Mouse (Mus musculus) kidney, postnatal 10 days (tissue): ENCODE data around the gene Wdr27.
"Not testable (repeated sequence)": the region's sequence is repeated elsewhere in the genome, so short reads cannot be mapped to it uniquely, and the experiment has no call there.

Experiments used
- DNase-seq: peaks from one replicate; pipeline ENCODE4 v3.0.0; 2021; ENCODE audit warnings: mixed read lengths

Wdr27 gene

DNA sequence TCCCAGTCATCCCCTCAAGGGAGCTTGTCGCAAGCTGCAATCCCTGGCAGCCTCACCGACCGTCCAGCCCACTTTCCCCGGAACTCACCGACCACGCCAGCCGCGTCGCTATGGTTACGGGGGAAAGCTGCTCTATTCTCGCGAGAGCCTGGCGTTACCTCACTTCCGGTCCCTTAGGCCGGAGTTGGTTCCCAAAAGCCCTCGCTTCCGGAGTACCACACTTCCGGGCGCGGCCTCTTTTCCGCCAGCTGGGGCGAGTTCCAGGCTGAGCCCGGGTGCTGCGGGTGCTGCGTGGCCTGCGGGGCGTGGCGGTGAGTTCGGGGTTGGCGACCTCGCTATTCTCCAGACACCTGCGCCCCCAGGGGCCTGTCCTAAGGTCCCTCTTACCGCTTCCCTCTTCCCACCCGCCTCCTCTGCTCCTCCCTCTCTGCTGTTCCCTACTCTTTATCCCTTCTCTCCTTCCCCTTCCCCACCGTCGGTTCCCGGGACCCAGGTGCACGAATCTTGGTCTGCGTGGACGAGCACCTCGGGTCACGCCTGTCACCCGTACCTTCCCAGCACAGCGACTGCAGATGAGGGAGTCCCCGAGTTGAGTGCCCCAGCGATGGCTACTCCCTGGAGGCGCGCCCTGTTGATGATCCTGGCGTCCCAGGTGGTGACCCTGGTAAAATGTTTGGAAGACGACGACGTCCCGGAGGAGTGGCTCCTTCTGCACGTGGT, at the start of gene Wdr27, which contains the start of gene 1600012H06Rik:
TSS of gene Wdr27 (minus strand) at position 150 of the 720 bp plus-strand sequence.
TSS of gene 1600012H06Rik (plus strand) at position 176 of the 720 bp plus-strand sequence.
- peak; percentile 100 for DNase-seq

GRCm38 (mm10) chr17:14992522-14993138, 49.7 kb upstream of the Wdr27 start:
- DNase-seq: not testable (repeated sequence)

GRCm38 (mm10) chr17:14990116-14990702, 47.3 kb upstream of the Wdr27 start:
- DNase-seq: peak; percentile 2

- DNase-seq: not testable (repeated sequence)
These were observed 35.5 kb upstream of the Wdr27 start, which contains the start of the genes 9030025P20Rik and Gm3417 for GRCm38 (mm10) chr17:14978362-14979038. Gene 9030025P20Rik (plus strand): TSS chr17:14978468. Gene Gm3417 (minus strand): TSS chr17:14978790.

DNA sequence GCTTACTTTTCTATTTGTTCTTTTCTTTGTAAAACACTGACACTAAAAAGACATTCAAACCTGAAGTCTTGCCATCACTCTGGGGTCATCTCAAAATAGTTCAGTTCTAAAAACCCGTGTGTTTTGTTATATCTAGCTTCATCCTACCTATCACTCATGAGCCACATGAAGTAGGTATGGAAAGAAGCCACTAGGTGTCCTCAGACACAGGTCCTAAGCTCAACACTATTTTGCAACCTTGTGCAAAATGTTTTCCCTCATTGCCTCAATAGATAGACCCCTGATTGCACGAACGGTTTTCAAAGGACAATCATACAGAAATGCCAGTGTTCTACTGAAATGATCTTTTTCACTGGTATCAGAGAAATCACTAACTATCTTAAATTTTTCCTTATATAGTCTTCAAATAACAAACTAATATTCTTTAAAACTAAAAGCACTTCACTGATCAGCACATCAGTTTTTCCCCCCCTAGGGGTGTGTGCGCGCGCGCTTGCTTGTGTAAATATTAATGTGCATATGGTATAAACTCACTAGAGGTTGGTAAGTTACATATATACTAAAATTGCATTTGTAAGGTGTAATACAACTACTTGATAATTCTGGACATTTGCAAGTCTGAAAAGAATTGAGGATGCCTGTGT, 34.9 kb upstream of the Wdr27 start:
- not testable (repeated sequence) for DNase-seq

- DNase-seq: not testable (repeated sequence)
These were observed 25.5 kb upstream of the Wdr27 start for GRCm38 (mm10) chr17:14968373-14968913.

DNA sequence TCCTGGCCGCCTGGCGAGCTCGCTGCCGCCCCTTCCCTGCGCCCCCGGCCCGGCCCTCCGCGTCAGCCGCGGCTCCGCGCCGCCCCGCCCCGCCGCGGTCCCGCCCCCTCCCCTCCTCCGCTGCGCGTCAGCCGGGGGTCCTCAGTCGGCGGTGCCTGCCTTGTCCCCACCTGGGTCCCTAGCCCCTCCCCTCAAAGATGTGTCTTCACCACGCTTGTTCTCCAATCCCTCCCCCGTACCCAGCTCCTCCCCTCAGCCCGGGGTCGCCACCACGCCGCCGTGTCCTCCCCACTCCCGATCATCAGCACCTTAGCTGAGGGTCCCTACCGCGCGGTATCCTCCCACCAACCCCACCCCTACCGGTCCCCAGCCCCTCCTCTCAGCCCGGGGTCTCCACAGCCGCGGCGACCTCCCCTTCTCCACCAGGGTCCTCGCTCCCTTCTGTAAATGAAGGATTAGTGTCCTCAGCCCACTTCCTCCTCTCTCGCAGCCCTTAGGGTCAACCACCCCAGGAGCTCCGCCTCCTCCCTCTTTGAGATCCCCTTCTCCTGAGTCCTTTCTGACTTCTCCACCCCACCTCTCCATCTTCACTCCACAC, 18.7 kb upstream of the Wdr27 start:
- DNase-seq: not testable (repeated sequence)

DNA sequence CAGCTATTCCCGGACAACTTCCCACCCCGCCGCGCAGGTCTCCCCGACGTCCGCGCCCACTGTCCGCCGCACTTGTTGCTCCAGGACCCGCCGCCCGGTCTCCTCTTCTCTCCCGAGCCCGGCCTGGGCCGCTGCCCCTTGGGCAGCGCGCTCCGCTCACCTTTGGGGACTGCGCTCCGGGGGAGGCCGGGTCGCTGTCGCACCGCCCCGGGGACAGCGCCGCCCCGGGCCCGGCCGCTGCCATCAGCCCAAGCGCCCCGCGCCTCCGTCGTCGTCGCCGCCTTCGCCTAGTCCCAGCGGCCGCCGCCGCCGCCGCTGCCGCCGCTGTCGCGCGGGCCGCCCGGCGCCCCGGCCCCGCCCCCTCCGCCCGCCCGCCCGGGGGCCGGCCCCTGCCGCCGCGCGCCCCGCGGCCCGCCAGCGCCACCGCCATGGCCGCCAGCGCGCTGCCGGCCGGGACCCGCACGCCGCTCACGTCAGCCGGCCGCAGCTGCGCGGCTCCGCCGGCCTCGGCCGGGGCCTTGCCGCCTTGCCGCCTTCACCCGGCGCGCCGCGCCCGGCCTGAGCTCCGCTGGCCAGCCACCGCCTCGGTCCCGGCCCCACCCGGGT, 18.1 kb upstream of the Wdr27 start, which contains the start of gene Phf10:
TSS of gene Phf10 (minus strand) at position 323 of the 606 bp plus-strand sequence.
- peak; percentile 56 for DNase-seq

GRCm38 (mm10) chr17:14960520-14960919, 17.6 kb upstream of the Wdr27 start:
- peak; percentile 38 for DNase-seq

DNA sequence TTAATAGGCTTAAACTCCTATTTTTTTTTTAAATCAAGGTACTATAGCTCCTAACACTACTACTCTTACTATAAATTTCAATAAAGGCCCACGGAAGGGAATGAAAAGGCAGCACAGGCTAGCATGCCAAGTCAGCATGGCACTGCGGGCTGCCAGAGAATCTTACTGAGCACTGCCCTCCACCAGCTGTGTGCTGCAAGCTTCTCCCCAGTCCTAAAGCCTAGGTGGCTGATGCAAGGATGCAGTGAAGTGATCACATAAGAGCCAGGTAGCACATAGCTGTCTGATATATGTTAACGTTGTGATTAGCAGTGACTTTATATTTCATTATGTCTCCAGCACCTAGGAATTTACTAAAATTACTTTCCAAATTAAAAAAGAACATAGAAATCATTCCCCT, 17.0 kb upstream of the Wdr27 start:
- peak; percentile 16 for DNase-seq

GRCm38 (mm10) chr17:14958686-14959327, 15.8 kb upstream of the Wdr27 start:
- DNase-seq: no peak

GRCm38 (mm10) chr17:14953452-14953851, 10.5 kb upstream of the Wdr27 start:
- DNase-seq: no peak

DNA sequence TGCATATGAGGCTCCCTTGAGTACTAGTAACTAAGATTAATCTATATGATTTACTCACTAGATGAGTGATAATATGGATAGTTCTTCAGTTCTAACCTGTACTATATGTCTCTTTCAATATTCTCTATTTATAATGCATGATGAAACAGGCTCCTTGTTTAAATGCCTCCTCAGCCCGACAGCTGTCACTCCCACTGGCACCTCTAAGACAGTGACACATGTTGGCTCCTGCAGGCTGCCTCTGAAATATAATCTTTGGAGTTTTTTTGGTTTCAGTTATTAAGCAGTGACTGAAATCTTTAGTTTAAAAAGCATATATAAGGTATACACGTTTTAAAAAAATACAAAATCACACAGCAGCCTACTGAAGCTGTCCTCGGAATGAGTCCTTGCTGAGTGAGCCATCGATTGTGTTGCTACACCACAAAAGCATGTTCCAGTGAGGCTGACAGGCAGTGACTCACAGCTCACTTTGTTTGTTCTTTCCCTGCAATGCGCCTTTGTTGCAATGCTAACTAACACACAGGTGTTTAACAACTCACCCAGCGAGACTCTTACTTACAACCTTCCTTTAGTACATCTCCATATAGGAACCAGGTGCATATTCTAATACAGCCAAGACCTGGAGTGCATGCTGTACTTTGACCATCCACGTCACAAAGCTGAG, 6.3 kb upstream of the Wdr27 start:
- DNase-seq: no peak

GRCm38 (mm10) chr17:14944551-14944950, 1.6 kb upstream of the Wdr27 start:
- DNase-seq: no peak

DNA sequence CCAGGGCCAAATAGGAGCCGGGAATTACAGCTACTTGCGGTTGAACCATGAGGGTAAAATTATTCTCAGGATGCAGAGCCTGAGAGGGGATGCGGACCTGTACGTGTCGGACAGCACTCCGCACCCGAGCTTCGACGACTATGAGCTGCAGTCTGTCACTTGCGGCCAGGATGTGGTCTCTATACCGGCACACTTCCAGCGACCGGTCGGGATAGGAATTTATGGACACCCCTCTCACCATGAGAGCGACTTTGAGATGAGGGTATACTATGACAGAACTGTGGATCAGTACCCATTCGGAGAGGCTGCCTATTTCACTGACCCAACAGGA, 736 bp upstream of the Wdr27 start:
- no peak for DNase-seq

- DNase-seq: peak; percentile 13
These were observed 777 bp downstream of the Wdr27 start for GRCm38 (mm10) chr17:14942181-14942580.

DNA sequence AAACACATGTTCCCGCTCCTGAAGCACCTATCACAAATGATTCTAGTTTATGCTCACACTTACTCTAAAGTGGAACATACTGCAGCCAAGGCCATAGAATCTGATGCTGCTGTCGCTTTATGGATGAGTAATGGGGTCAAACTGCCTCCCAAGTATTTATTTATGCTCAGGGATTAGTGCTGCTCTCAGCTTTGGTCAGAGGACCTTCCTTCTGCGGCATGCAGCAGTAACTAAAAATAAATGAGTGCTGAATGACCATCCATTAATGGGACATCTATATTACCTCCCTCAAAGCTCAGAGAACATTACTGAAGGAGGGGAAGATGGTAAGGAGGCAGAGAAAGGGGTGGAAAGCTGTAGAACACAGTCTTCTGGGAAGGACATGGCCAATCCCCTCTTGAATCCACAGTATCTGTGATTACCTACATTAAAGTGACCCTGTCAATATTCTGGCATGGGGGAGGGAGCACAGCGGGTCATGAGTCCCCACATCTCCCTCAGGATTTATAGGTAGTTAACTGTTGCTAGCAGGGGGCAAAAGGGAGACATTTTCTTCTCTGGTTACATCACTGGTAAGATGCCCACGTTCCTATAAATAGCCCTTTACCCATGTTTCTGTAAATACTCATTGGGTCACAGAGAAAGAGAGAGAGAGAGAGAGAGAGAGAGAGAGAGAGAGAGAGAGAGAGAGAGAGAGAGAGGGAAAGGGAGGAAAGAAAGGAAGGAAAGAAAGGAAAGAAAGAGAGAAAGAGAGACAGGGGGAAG, 6.9 kb downstream of the Wdr27 start:
- DNase-seq: no peak

DNA sequence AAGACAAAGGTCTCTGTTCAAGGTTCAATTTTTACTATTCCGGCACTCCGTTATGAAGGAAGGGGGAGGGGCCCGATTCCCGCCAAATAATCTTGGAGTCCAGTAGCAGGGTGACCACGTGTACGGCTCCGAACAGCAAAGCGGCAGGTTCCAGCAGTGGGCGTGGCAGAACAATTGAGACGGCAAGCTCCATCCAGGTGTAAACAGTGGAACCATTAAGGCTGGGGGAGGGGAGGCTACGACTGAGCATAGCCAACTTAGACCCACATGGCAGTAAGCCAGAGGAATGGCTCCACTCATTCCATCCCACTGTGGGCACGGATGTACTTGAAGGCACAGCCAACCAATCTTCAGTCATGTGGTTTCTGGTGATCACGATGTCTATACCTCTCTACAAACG, 7.7 kb downstream of the Wdr27 start:
- not testable (repeated sequence) for DNase-seq

- DNase-seq: no peak
These were observed 11.5 kb downstream of the Wdr27 start for GRCm38 (mm10) chr17:14931469-14931868.

DNA sequence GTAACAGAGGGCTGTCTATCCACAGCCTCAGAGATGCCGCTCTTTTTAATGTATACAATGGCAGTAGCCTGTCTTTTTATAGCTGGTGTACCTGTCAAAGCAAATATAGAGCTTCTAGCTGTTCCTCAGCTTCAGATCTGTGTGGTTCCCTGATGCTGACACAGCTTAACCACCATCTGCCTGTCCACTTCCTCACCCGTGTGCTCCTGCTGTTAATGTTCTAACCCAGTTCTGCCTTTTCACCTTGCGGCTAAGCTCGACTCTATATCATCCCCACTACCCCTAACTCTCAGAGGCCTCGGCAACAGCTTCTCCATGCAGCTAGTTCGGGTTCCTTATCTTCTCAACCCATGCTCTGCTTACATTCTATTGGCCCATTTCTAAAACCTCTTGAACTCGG, 12.3 kb downstream of the Wdr27 start:
- no peak for DNase-seq
